Mouse (Mus musculus): Measurements from ENCODE around the gene Itih2. TPM values are rescaled to one million over a fixed set of nuclear protein-coding genes. Genes with fewer than 3 reads are reported as not detected.

Itih2 gene
- polyA plus RNA-seq, 1 experiment = not detected

DNA sequence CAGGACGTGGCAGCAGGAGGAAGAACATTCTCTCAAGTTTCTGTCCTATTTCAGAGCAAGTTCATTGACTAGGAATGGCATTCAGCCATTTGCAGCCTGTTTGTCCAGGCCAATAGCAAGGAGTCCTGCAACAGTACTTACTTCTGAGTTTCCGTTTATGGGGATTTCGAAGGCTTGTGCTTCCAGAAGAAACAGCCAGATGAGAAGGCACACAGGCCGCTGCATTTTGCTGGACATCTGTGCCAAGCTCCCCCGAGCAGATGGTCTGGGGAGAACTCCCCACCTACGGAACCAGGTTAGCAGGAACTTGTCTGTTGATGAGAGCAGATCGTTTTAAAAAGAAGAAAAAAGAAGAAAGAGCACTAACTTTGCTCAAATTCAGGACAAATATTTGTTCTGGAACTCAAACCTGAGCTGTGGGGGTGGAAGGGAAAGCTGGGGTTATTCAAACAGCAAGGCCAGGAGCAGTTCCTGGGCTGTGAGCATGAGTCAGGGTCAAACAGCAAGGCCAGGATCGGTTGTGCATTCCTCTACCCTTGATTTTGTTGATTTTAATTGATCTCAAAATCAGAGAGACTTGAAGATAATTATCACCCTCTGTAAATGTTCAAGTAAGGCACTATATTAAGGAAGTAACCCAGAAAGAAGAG, 730 bp downstream of the Itih2 start:
- TF ChIP-seq GATA1 (IDR thresholded peaks at IDR 0.05; ENCODE audit: low read length) = no peak

DNA sequence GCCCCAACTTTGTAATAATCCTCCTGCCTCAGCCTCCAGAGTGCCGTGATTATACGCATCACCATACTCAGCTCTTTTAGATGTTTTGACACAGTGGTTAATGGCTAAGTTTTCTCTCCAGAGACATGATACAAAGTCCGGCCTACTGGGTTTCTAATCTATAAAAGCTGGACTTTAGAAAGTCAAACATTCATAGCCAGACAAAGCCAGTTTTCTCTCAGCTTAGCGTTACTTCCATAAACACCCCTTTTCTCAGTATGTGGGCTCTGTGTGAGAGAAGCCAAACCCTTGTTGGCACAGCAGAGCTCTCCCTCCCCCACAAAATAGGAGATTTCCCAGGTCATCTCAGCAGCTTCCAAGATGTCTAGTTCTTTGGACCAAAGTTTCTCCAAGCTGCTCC, 2.6 kb downstream of the Itih2 start:
- no peak for TF ChIP-seq GATA1 (IDR thresholded peaks at IDR 0.05; ENCODE audit: low read length)

DNA sequence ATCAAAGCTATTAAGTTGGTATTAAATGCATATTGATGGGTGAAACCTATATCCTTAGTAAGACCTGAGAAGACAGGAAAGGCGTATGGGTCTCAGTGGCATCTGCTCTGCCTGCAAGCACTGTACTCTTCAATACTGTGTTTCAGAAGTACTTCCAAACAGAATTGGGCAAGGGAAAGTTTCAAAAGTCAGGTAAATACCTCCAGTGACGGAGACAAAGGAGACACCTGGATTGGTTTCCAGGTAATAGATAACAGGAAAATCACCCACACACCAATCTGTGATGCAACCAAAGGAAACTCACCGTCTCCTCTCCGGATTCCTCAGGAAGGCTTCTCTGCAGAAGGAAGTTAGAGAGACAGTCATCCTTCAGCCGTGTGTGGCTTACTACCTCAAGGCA, 3.7 kb downstream of the Itih2 start:
- no peak for TF ChIP-seq GATA1 (IDR thresholded peaks at IDR 0.05; ENCODE audit: low read length)

DNA sequence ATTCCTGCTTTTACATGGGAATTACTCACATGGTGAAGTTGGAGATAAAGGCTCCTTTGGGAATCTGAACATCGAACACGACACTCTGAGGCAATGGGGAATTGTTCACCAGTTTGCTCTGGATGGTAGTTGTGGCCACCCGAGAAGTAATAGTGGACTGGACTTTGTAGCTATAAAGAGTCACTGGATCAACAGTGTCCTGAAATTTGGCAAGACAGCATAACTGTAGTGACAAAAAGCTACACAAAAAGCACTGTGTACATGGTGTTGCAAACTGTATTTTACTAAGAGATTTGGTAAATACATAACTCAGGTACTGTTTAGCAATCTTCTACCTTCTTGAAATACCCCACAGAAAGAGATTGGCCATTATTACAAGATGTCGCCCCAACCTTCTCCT, 5.1 kb downstream of the Itih2 start:
- no peak for TF ChIP-seq GATA1 (IDR thresholded peaks at IDR 0.05; ENCODE audit: low read length)

DNA sequence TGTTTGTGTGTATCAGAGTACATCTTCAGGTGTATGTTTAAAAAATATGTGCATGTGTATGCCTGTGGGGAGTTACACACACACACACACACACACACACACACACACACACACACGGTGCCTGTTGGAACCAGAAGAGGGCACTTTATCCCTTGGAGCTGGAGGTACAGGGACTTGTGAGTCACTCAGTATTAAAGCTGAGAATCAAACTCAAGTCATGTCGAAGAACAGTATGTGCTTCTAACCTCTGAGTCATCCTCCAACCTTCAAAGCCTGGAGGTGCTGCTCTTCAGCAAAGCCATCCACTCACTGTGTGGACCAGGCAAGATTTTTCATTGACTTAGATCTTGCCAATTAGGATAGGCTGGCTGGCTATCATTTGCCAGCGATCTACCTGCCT, 9.4 kb downstream of the Itih2 start:
- no peak for TF ChIP-seq GATA1 (IDR thresholded peaks at IDR 0.05; ENCODE audit: low read length)

DNA sequence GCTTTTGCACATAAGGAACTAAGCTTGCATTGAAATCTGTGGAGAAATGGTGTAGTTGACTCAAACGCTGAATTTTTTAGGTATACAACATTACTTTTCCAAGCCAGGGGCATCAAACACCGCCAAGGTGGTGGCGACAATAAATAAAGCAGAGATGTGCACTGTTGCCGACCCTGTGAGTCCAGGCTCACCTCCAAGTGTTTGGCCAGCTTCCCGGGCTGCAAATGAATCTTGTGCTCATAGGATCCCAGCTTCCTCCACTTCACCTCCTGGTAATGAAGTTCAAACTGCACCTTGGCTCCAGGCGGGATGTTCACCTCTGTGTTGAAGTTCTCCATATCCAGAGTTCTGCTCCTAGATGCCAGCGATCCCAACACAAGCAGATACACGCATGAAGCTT, 11.9 kb downstream of the Itih2 start:
- no peak for TF ChIP-seq GATA1 (IDR thresholded peaks at IDR 0.05; ENCODE audit: low read length)

DNA sequence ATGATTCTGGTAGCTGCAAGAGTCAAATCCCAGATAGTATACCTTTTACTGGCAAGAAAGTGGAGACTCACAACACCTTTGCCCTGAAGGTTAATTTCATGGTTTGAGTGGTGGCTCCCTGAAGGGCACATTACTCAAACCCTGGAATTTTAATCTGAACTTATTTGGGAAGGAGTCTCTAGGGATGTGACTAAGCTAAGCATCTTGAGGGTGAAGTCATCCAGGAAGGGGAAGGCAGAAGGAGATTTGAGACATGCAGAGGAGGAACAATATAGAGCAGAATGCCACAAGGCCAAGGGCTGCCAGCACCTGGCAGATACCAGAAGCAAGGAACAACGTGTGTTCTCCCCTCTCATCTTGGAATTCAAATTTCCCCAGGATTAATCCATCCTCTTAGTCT, 12.4 kb downstream of the Itih2 start:
- TF ChIP-seq GATA1 (IDR thresholded peaks at IDR 0.05; ENCODE audit: low read length) = no peak

DNA sequence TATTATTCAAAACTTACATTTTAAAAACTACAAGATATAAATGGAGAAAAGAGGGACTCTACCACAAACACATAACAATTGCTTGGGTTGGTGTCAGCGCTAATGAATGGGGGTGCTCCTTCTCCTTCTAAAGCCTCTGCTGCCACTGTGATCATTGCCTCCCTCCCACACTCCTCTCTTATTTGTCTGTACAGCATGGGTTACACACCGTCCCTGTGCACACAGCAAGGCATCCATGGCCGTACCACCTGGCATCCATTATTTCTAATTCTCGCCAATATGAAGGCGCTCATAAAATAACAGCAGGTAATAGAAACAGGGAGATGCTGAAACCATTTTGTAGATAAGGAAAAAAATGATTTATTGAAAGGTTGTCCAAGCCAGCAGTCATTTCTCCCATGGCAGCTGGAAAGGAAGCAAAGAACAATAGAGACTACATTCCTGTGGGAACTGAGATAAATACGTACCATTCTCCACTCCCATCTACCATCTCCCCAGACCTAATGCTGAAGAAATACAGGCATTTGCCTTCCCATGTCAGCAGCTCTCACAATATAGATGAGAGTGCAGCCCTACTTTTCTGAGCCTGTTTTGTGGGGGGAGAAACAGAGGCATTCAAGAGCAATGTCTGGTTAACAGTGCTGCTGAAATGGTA, 22.5 kb downstream of the Itih2 start:
- TF ChIP-seq GATA1 (IDR thresholded peaks at IDR 0.05; ENCODE audit: low read length) = no peak

DNA sequence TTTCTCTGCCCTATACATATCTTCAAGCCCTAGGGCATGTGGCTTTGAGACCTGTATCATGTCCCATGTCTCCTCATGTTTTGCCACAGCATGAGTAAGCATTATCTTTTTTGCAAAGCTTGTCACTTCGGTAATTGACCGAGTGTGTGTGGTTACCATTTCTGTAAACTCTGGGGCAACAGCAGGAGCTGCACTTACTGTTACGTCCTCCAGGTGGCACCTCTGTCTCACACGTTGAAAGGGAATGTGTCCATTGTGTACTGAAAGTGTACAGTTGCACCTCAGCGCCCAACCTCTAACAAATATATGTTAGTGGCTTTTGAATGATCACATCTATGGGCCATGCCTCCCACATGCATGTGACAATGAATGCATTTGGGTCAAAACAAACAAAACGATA, 30.0 kb downstream of the Itih2 start:
- TF ChIP-seq GATA1 (IDR thresholded peaks at IDR 0.05; ENCODE audit: low read length) = no peak

DNA sequence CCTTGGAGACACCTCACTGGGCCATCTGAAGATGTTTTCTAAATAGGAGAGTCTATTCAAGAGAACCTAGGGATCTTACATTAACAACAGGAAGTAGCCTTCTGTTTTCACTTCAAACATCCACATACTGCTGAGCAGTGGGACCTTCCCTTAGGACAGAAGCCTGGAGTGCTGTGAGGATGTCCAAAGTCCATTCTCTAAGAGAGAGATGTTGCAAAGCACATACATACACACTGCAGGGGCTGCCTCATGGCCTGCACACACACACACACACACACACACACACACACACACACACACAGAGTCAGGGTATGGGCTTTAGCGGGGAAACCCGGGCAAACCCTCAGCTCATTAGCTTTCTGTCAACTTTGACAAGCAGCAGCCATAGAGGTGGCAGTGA, 30.7 kb downstream of the Itih2 start:
- TF ChIP-seq GATA1 (IDR thresholded peaks at IDR 0.05; ENCODE audit: low read length) = no peak

DNA sequence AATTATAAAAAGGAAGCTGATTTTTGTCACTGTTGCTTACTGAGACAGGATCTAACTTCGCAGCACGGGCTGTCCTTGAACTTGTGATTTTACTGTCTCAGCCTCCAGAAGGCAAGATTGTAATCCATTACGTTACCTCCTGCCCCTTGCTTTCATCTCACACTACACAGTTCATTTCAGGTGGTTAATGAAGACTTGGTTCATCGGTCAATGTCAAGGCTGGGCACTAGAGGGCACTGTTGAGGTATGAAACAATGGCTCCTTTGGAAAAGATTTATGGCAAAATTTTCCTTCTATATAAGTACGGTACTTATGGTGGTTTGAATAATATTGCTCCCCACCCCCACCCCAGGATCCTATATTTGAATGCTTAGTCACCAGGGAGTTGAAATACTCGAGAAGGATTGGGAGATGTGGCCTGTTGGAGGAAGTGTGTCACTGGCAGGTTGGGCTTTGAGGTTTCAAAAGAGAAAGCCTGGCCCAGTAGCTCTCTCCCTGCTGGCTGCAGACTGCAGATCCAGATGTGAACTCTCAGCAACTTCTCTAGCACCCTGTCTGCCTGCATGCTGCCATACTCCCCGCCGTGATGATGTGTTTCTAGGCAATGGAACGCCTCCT, 32.5 kb downstream of the Itih2 start:
- TF ChIP-seq GATA1 (IDR thresholded peaks at IDR 0.05; ENCODE audit: low read length) = no peak

DNA sequence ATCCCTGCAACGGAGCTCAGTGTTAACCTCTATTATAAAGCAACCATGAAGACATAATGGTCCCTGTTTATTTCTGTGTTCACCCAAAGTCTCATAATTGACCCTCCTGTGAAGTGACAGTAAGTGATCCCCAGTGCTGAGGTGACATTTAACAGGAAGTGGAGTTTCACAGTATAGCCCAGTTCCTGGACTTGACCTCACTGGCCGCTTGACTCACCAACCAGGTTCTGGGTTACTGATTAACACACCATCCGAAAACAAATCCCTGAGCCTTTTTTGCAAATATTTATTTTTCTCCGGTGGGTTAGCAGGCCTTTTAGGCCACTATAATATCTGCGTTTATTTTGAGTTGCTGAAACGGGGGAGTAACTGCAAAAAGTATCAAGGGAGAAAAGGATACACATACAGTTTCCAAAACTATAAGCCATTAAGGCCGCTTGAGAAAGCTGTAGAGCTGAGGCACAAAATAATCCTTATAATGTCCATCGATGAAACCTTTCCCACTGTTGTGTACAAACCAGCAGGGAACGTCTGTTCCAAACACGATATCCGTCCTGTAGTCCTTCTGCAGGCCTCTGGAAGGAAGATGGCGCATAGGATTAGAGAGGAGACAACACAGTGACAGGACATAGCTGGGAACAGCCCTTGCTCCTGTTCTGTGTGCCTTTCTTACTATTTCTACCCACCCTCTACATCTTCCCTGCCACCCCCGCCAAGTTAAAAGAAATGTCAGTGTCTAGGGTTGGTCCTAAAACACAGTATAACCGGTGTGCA, 36.7 kb downstream of the Itih2 start:
- no peak for TF ChIP-seq GATA1 (IDR thresholded peaks at IDR 0.05; ENCODE audit: low read length)

DNA sequence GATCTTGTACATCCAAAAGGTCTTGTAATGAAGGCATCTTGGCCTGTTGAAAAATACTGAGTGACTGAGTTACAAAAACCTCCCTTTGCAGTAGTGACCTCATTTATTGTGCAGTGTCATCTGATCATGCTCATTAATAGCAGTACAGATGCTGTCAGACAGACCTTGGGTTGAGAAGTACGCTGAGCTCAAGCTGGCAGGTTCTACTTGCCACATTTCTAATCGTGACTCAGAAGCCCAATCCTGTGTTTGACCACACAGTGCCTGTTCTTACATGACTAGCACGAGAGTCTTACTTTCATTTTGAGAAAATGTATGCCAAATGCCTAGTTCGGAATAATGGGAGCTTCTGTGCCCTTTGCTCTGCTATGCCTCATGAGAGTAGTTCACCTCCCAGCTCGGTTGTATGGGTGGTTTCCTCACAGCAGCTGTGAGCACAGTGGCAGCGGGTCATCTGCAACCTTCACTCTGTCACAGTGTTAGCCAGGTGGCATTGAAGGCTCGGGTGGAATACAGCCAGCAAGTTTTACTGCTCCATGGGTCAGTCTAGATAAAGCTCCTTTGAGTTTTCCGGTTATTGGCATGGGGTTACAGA, 43.8 kb downstream of the Itih2 start:
- TF ChIP-seq GATA1 (IDR thresholded peaks at IDR 0.05; ENCODE audit: low read length) = no peak

DNA sequence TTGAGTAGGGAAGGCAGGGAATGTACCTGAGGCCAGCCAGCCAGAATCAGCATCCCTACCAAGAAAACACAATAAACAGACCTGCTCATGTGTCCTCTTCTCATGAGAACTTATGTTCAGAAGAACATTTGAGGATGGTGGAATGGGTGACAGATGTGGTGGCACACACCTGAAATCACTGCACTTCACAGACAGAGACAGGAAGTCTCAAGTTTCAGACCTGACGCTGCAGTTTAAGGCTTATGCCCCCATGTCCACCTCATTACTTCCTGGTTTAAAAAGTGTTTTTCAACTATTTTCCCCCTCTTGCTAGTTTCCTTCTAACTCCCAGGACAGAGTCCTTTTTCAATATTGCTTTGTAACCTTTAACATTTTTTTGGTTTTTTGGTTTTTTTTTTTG, 48.5 kb downstream of the Itih2 start:
- TF ChIP-seq GATA1 (IDR thresholded peaks at IDR 0.05; ENCODE audit: low read length) = no peak

DNA sequence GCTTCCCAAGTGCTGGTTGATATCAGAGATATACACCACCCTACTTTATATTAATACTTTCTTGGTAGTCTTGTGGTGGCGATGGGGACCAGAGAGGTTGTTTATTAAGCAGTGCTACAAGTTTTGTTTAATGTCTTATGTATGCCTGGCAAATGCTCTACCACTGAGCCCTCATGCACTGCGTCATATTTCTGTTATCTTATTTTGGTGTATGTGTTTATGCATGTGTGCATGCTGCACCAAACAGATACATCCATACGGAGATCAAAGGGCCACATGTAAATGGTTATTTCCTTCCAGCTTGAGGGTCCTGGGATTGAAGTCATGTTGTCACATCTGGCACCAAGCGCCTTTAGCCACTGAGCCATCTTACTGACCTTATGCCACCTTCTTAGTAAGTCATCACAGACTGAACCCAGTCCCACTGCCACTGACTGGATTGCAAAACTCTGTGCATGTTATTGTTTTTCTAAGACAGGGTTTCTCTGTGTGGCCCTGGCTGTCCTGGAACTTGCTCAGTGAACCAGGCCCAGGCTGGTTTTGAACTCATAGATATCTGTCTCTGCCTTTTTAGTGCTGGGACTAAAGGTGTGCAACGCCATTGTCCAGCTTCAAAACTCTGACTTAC, 49.6 kb downstream of the Itih2 start:
- TF ChIP-seq GATA1 (IDR thresholded peaks at IDR 0.05; ENCODE audit: low read length) = no peak

Data from G1E-ER4 (cell line).